Mouse (Mus musculus): ENCODE results near the gene Lrrc4c.

Gene Lrrc4c

GRCm38 (mm10) chr2:96547171-96547570 is 229.2 kb downstream of the Lrrc4c start:
- no peak for DNase-seq (ENCODE audit: low spot score)

GRCm38 (mm10) chr2:96573755-96574154 is 255.8 kb downstream of the Lrrc4c start:
- no peak for DNase-seq (ENCODE audit: low spot score)

GRCm38 (mm10) chr2:96577701-96578100 is 259.7 kb downstream of the Lrrc4c start:
- no peak for DNase-seq (ENCODE audit: low spot score)

DNA sequence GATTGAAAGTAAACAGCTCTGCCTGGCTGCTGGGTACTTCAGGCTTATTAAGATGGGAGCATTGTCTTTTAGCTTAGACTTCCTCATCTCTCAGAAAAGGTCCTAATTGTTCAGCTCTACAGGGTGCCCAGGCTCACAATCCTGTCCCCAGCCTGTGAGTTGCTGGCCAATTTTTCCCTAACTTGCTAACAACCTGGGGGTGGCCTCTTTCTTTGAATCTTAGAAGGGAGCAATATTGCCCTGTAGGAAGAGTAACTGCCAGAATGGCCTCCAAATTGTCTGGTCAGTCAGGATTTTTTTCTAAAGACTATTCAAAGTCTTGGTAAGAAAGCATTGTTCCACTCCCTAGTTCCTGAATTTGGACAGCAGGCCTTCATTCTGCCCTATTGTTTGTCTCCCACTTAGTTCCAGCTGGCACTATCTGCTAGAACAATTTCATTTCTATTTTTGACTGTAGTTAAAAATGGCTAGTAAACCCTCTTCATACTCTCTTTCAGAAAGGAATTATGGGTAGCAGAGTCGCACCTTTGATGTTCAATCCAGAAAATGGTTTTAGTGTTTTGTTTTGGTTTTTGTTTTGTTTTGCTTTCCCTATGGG is 262.3 kb downstream of the Lrrc4c start:
- DNase-seq (ENCODE audit: low spot score): no peak

- DNase-seq (ENCODE audit: low spot score): no peak
Measured at GRCm38 (mm10) chr2:96585665-96586064, 267.7 kb downstream of the Lrrc4c start.

GRCm38 (mm10) chr2:96604801-96605200 is 286.8 kb downstream of the Lrrc4c start:
- no peak for DNase-seq (ENCODE audit: low spot score)

- DNase-seq (ENCODE audit: low spot score): no peak
Measured at GRCm38 (mm10) chr2:96614121-96614520, 296.2 kb downstream of the Lrrc4c start.

GRCm38 (mm10) chr2:96618691-96619205 is 300.8 kb downstream of the Lrrc4c start:
- no peak for DNase-seq (ENCODE audit: low spot score)

DNA sequence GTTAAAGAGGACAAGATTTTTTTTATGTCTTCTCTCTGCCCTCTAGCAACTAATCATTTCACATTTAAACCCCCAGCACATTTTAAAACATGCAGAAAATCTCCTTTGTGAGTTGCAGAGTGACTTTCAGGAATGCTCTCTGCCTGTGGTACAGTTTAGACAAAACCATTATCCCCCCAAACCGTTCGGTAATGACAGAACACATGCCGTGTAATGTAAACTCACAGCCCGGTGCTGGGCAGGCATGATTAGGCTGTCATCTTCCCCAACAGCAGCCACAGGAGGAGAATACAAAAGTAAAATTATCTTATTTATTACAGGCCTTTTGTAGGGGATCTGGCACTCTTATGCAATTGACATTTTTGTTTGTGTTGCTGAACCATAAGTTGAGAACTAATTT is 349.1 kb downstream of the Lrrc4c start:
- DNase-seq (ENCODE audit: low spot score): no peak

- no peak for DNase-seq (ENCODE audit: low spot score)
Measured at GRCm38 (mm10) chr2:96681806-96682205, 363.8 kb downstream of the Lrrc4c start.

DNA sequence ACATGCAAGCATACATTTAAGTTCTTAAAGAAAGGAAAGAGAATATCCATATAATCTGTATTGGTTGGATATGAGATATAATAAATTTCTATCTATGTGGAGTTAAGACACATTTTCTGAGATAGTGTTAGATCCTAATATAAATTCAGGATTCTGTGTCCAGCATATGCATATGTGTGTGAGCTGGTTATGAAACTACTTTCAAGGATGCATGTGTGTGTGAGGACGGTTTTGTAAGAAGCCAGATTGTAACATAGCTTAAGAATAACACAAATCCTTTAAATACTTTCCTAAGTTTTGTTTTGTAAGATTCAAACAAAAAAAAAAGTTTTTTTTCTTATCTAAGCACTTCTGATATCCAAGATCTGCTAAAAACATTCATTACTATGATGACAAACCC is 367.4 kb downstream of the Lrrc4c start:
- DNase-seq (ENCODE audit: low spot score): no peak

DNA sequence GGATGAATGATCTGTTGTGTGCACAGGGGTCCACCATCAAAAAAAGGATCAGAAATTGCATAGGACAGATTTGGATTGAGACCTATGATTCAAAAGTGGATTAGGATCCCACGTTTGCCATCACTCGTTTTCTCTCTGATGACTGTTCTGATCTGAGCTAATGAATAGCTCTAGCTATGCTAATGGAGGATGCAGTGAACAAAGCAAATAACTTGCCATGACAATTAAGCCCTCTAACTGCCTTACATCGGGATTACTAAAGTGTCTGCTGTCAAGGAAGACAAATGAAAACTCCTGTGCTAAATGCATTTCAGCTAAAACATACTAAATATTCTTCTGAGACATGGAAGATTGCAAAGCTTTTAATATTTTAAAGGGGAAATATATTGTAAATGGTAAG is 387.0 kb downstream of the Lrrc4c start:
- no peak for DNase-seq (ENCODE audit: low spot score)

DNA sequence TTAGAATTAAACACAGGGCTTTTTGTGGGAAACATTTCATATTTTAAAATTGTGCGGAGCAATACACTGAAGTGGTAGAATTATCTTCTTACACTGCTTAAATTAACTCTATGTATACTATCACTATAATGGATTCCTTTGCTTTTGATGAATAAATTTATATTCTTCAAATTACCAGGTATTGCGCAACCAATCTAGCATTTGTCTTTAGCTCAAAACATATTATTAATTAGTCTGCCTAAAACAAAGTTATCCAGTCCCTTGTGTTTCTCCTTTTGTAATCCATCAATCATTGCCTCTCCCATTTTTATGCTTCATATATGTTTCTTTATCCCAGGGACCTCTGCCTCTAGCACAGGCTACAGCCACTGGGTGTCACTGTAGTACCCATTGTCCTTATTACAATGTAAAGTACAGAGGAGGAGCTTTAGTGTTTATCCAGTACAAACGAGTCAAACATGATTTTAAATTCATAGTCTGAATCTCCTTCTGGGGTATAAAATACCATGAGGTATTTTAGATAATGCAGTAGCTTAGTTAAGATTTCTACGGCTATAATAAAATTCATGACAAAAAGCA is 389.9 kb downstream of the Lrrc4c start:
- no peak for DNase-seq (ENCODE audit: low spot score)

DNA sequence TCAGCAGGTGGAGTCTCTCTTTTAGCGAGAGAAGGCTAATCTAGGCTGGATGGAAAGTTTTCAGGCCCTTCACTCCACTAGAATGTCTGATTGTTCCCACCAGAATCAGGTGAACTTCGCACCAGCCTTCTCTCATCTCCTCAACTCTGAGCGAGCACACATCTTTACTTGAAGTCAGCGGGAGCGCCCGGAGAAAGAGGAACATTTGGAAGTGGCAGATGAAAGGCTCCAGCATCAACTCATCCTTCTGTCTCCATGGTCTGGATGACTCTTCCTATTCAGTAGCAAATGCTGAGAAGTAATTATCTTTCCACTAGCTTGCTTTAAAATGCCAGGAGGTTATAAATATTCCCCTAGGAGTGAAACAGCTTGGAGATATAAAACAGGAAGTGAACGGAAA is 396.6 kb downstream of the Lrrc4c start:
- no peak for DNase-seq (ENCODE audit: low spot score)

DNA sequence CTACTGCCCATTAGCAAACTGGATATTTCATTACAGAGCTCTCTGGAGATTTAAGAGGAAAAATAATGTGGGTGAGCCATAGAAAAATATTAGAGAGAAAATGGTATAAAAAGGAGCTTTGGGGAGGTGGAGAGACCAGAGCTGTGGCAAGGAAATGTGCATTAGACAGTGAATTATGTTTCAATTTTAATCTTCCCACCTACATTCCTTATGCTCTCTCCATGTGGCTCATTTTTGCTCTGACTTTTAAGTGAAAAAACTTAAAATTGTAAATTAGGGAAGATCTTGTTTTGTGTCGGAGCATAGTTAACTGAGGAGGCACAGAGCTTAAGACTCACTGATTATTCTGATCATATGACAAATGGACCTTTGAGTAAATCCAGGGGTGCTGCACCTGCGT is 399.4 kb downstream of the Lrrc4c start:
- DNase-seq (ENCODE audit: low spot score): no peak

- no peak for DNase-seq (ENCODE audit: low spot score)
Measured at GRCm38 (mm10) chr2:96723395-96723794, 405.4 kb downstream of the Lrrc4c start.

DNA sequence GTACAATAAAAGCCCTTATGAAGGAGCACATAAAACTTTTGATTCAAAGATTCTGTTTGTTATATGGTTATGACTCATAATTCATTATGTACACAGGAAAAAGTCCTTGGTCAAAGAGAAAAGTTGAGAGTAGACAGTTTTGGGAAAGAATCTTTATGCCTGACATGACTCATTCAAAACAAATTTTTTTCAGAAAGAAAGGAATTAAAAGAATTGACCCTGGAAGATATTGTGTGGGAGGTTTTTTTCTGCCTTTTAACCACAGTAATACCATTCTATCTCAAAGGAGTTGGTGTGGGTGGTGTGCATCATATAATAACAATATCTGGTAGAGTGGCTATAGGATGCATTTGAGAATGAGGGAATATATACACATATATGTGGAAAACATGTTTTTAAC is 418.1 kb downstream of the Lrrc4c start:
- DNase-seq (ENCODE audit: low spot score): no peak

DNA sequence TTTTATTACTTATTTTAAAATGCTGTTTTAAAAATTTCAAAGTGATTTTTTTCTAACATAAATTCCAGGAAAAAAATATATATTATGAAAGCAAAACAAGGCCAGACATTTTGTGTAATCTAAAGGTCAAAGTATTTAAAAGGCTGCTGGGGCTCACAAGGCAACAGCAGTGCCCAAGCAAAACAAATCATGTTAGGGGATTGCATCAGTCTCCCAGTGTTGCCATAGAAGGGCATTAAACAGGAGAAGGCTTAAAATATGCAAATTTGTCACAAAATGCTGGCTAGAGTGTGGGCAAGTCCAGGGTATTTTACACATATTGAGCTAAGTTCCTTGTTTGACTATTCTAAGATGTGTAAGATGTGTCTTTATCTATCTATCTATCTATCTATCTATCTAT is 437.1 kb downstream of the Lrrc4c start:
- DNase-seq (ENCODE audit: low spot score): no peak

DNA sequence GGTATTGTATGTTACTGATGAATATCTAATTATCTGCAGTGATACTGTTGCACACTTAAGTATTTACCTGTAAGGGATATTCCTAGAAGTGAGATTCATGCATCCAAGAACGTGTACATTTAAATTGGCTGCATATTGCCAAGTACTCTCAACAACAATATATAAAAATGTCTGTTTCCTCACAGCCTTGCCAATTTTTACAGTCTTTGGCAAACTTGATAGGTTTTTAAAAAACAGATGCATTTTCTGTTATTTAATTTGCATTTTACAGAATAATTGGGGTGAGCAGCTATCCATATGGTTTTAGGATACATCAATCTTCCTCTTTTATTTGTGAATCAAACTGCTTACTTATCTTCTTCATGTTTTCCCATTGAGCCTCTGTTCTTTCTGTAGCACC is 439.7 kb downstream of the Lrrc4c start:
- no peak for DNase-seq (ENCODE audit: low spot score)

DNA sequence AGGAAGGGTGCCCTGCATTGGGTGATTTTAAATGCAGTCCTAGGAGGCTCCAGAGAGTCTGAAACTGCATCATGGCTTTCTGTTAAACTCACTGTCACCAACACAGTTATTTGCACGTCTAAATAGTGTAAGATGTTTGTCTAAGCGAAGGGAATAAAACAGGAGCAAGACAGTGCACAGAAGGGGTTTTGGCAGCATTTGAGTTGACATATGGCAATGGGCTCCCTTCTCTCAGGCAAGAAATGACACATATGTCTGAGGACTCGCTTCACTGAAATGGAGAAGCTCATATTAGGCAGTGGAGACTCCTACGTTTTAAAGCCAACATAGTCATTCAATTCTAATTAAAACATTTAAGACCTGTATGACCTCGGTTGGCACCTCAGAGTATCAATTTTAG is 445.6 kb downstream of the Lrrc4c start:
- DNase-seq (ENCODE audit: low spot score): no peak

DNA sequence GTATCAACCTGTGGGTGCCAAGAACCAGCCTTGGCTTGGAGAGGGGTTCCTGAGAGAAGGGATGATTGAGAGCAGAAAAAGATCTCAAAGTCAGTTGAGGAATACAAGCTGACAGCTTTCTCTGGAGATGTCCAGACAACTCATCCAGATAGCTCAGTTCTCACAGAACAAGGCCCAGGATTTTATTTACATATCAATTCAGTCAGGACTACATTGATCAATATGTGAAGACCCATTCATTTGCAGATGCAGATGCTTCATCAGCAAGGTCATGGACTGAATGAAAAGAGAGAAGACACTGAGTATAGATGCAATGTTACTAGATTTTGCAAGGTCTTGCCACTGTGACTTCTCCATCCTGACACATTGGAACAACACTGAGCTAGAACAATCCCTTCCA is 457.4 kb downstream of the Lrrc4c start:
- no peak for DNase-seq (ENCODE audit: low spot score)

DNA sequence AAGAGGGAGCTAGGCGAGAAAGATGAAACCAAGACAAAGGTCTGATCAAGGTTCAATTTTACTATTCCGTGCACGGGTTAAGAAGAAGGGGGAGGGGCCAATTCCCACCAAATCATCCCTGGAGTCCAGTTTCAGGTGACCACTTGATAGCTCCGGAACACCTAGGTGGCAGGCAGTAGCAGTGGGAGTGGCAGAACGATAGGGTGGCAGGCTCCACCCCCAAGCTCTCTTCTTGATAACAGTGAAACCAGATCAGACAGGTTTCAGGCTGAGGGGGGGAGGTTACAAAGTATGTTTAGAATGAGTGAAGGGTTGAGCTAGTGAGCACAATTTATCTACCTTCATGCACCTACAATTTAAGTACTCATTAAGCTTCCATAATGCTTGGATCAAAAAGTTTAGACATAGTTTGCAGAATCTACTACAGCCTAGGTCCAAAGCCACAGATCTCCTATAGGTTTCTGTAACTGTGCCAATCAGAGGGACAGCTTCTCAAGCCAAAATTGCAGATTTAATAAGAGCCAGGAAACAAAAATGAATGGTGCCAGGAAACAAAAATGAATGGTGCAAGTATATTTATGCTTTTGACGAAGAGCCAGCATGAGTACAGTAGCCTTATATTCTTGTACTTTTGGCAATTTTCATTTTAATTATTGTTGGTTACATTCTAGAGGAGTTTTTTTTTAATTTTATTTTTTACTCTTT is 478.9 kb downstream of the Lrrc4c start:
- DNase-seq (ENCODE audit: low spot score): no peak

GRCm38 (mm10) chr2:96850839-96851396 is 532.9 kb downstream of the Lrrc4c start:
- DNase-seq (ENCODE audit: low spot score): no peak

Measured in spleen, adult 12 weeks (tissue).